Mouse (Mus musculus): Measurements from ENCODE around the gene Srek1. TPM values are rescaled to one million over a fixed set of nuclear protein-coding genes. Genes with fewer than 3 reads are reported as not detected.

Srek1 gene
- 77.7 TPM for polyA plus RNA-seq (2015; fragmentation: Illumina TruSeq; extraction: RNeasy Lipid Tissue Mini Kit (QIAGEN cat#74804); ENCODE audit: insufficient read depth, low replicate concordance)

GRCm38 (mm10) chr13:103774119-103774757 lies at the start of gene Srek1:
Srek1 (minus strand) TSS chr13:103774608.

Other genes starting within 250 kb of the Srek1 start
- gene Erbin, start 145.9 kb upstream of the Srek1 start, polyA plus RNA-seq (2015; fragmentation: Illumina TruSeq; extraction: RNeasy Lipid Tissue Mini Kit (QIAGEN cat#74804); ENCODE audit: insufficient read depth, low replicate concordance) = 122 TPM

Measured in spleen, adult 10 weeks (tissue).